Mouse (Mus musculus): ENCODE data around the gene Foxc2. TPM values are rescaled to one million over a fixed set of nuclear protein-coding genes. Genes with fewer than 3 reads are reported as not detected.
A peak's percentile ranks its signal among the peaks of the same experiment; 100 is the strongest.

Gene Foxc2
- polyA plus RNA-seq, 1 experiment from 2014 or later: 7.0 TPM

DNA sequence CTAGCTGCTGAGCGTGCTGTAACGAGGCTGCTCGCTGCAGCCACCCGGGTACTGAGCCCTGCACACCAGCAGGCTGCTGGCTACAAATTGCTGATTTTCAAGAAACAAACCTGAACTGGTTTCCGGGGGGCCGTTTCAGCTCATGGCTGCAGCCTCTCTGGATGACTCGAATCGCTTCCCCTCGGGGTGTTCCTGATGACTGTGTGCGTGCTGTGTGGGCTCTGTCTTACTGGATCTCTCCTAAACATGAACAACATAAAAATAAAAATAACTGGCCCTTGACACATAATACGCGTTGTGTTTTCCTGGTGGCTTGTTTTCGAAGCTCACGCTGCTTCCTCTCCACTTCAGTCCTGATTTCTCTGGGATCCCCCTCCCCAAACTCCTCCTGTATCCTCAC lies 37.2 kb upstream of the Foxc2 start:
- Histone ChIP-seq H3K4me1 (ENCODE audit: control insufficient read depth, insufficient read depth, low read length) (peaks cover 11% of the 10 kb centered on the region), H3K27ac (ENCODE audit: low read depth, low read length) (no peak overlapping the region), H3K36me3 (ENCODE audit: control insufficient read depth, insufficient read depth, low read length) (no peaks in the 10 kb centered on the region), H3K27me3 (ENCODE audit: control insufficient read depth, insufficient read depth, low read length) (peaks cover 99% of the 10 kb centered on the region), H3K9ac (ENCODE audit: low read length) (no peak overlapping the region), H3K9me3 (ENCODE audit: control insufficient read depth, low read length) (no peaks in the 10 kb centered on the region), H3K4me2 (no peak overlapping the region), H3K4me3 (ENCODE audit: low read depth, low read length) (no peak overlapping the region)
- 2% methylated on average over 14 of the region's 14 CpGs for WGBS
- ATAC-seq (ENCODE audit: low FRiP score): no peak
- DNase-seq (ENCODE audit: low spot score, missing footprints): peak; percentile 91

GRCm38 (mm10) chr8:121079201-121079600 lies 36.8 kb upstream of the Foxc2 start:
- Histone ChIP-seq H3K9ac (ENCODE audit: low read length) (no peak overlapping the region), H3K4me1 (ENCODE audit: control insufficient read depth, insufficient read depth, low read length) (peaks cover 16% of the 10 kb centered on the region), H3K36me3 (ENCODE audit: control insufficient read depth, insufficient read depth, low read length) (no peaks in the 10 kb centered on the region), H3K27me3 (ENCODE audit: control insufficient read depth, insufficient read depth, low read length) (peaks cover 99% of the 10 kb centered on the region), H3K4me3 (ENCODE audit: low read depth, low read length) (no peak overlapping the region), H3K27ac (ENCODE audit: low read depth, low read length) (no peak overlapping the region), H3K9me3 (ENCODE audit: control insufficient read depth, low read length) (no peaks in the 10 kb centered on the region), H3K4me2 (no peak overlapping the region)
- no peak for ATAC-seq (ENCODE audit: low FRiP score)
- WGBS: 1% methylated on average over 7 of the region's 7 CpGs
- peak; percentile 93 for DNase-seq (ENCODE audit: low spot score, missing footprints)

DNA sequence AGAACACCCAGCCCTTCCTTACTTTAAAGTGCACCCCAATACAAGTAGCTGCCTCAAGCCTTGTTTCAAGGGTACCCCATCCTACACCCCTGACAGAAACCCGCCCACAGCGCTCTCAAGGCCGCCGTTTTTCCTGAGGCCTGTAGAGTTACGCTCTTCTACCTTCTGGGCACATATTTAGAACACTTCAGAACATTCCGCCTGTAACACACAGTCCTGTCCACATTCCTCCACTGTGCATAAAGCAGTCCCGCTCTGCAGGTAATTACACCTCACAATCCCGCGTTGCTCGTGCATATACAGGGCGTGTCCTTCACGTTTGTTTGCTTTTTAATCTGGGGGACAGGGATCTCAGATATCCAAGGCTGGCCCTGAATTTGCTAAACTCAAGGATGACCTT lies 36.0 kb upstream of the Foxc2 start:
- H3K4me2 ChIP-seq: no peak overlapping the region

DNA sequence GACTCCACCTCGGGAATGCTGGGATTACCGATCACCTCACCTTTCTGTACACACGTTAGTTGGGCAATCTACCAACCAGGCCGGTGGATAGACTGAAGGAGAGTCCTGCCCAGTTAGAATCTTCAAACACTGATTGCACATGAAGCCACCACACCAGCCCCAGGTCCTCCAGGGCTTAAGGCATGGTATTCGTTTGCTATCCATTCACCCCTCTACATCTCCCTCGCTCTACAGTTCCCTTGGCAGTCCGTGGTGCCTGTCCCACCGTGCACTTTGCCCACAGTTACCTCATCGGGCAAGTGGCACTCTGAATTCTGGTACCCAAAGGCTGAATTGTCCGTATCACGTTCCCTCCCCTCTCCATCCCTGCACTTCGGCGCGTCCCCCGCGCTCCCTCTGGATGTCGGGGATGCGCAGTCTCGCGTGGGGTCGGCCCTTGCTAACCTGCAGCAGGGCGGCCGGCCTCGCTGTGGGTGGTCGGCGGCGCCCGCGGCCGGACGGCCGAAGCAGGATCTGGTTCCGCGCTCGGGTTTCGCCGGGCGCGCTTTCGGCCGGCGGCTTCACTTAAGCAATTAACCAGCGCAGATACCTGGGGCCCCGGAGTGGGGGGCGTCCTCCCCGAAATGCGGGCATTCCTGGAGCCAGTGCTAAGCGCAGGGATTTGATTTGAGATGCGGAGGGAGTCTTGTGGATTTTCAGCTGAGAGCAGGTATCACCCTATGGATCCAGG lies 35.4 kb upstream of the Foxc2 start:
- ATAC-seq (ENCODE audit: low FRiP score): no peak
- Histone ChIP-seq H3K4me3 (ENCODE audit: low read depth, low read length) (no peak overlapping the region), H3K4me1 (ENCODE audit: control insufficient read depth, insufficient read depth, low read length) (peaks cover 23% of the 10 kb centered on the region), H3K9ac (ENCODE audit: low read length) (no peak overlapping the region), H3K9me3 (ENCODE audit: control insufficient read depth, low read length) (no peaks in the 10 kb centered on the region), H3K27ac (ENCODE audit: low read depth, low read length) (no peak overlapping the region), H3K36me3 (ENCODE audit: control insufficient read depth, insufficient read depth, low read length) (no peaks in the 10 kb centered on the region), H3K4me2 (no peak overlapping the region), H3K27me3 (ENCODE audit: control insufficient read depth, insufficient read depth, low read length) (peaks cover 99% of the 10 kb centered on the region)
- peak; percentile 95 for DNase-seq (ENCODE audit: low spot score, missing footprints)
- under 1% methylated on average over 49 of the region's 49 CpGs for WGBS

More for the DNA sequence above, 36.0 kb upstream of the Foxc2 start:
- peaks cover 23% of the 10 kb centered on the region for H3K4me1 ChIP-seq (ENCODE audit: control insufficient read depth, insufficient read depth, low read length)
- no peak overlapping the region for H3K9ac ChIP-seq (ENCODE audit: low read length)
- H3K36me3 ChIP-seq (ENCODE audit: control insufficient read depth, insufficient read depth, low read length): no peaks in the 10 kb centered on the region
- WGBS: 3% methylated on average over 12 of the region's 12 CpGs
- peak; percentile 91 for DNase-seq (ENCODE audit: low spot score, missing footprints)
- H3K4me3 ChIP-seq (ENCODE audit: low read depth, low read length): no peak overlapping the region
- H3K9me3 ChIP-seq (ENCODE audit: control insufficient read depth, low read length): no peaks in the 10 kb centered on the region
- H3K27me3 ChIP-seq (ENCODE audit: control insufficient read depth, insufficient read depth, low read length): peaks cover 99% of the 10 kb centered on the region
- ATAC-seq (ENCODE audit: low FRiP score): no peak
- H3K27ac ChIP-seq (ENCODE audit: low read depth, low read length): no peak overlapping the region

DNA sequence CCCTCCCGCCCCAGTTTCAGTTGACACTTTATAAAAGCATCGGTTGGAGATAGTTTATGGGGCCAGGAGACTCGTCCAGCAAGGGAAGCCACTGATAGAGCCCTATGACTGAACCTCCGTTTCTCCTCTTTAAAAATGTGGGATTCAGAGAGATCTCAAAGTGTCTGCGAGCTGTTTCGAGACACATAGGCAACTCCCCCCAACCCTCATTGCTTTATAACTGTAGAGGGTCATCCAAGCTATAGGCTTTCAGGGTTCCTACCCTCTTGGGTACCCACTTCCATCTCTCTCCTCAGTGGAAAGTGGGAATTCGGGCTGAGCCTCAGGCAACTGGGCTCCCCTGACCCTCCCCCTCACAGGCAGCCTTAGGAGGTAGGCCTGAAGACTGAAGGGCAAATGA lies 34.6 kb upstream of the Foxc2 start:
- no peaks in the 10 kb centered on the region for H3K9me3 ChIP-seq (ENCODE audit: control insufficient read depth, low read length)
- no peak overlapping the region for H3K4me3 ChIP-seq (ENCODE audit: low read depth, low read length)
- no peak for ATAC-seq (ENCODE audit: low FRiP score)
- H3K27ac ChIP-seq (ENCODE audit: low read depth, low read length): no peak overlapping the region
- peaks cover 23% of the 10 kb centered on the region for H3K4me1 ChIP-seq (ENCODE audit: control insufficient read depth, insufficient read depth, low read length)
- no peaks in the 10 kb centered on the region for H3K36me3 ChIP-seq (ENCODE audit: control insufficient read depth, insufficient read depth, low read length)
- no peak overlapping the region for H3K9ac ChIP-seq (ENCODE audit: low read length)
- 3% methylated on average over 7 of the region's 7 CpGs for WGBS
- H3K4me2 ChIP-seq: no peak overlapping the region
- peaks cover 99% of the 10 kb centered on the region for H3K27me3 ChIP-seq (ENCODE audit: control insufficient read depth, insufficient read depth, low read length)
- peak; percentile 86 for DNase-seq (ENCODE audit: low spot score, missing footprints)

GRCm38 (mm10) chr8:121082218-121083092 lies 33.5 kb upstream of the Foxc2 start:
- DNase-seq (ENCODE audit: low spot score, missing footprints) (peak; percentile 91), ATAC-seq (ENCODE audit: low FRiP score) (no peak)
- WGBS: under 1% methylated on average over 57 of the region's 57 CpGs
- H3K4me3 ChIP-seq (ENCODE audit: low read depth, low read length): peak overlapping the region; percentile 38
- no peak overlapping the region for H3K27ac ChIP-seq (ENCODE audit: low read depth, low read length)
- peaks cover 99% of the 10 kb centered on the region for H3K27me3 ChIP-seq (ENCODE audit: control insufficient read depth, insufficient read depth, low read length)
- H3K4me1 ChIP-seq (ENCODE audit: control insufficient read depth, insufficient read depth, low read length): peaks cover 23% of the 10 kb centered on the region
- no peak overlapping the region for H3K9ac ChIP-seq (ENCODE audit: low read length)
- H3K4me2 ChIP-seq: peak overlapping the region; percentile 74
- no peaks in the 10 kb centered on the region for H3K9me3 ChIP-seq (ENCODE audit: control insufficient read depth, low read length)
- no peaks in the 10 kb centered on the region for H3K36me3 ChIP-seq (ENCODE audit: control insufficient read depth, insufficient read depth, low read length)

GRCm38 (mm10) chr8:121083093-121083935 lies 32.7 kb upstream of the Foxc2 start:
- peak overlapping the region; percentile 24 for H3K9ac ChIP-seq (ENCODE audit: low read length)
- under 1% methylated on average over 88 of the region's 89 CpGs for WGBS
- peak overlapping the region; percentile 74 for H3K4me2 ChIP-seq
- H3K4me1 ChIP-seq (ENCODE audit: control insufficient read depth, insufficient read depth, low read length): peaks cover 23% of the 10 kb centered on the region
- H3K27me3 ChIP-seq (ENCODE audit: control insufficient read depth, insufficient read depth, low read length): peaks cover 98% of the 10 kb centered on the region
- H3K4me3 ChIP-seq (ENCODE audit: low read depth, low read length): peak overlapping the region; percentile 38
- H3K27ac ChIP-seq (ENCODE audit: low read depth, low read length): no peak overlapping the region
- peak; percentile 54 for ATAC-seq (ENCODE audit: low FRiP score)
- peak; percentile 97 for DNase-seq (ENCODE audit: low spot score, missing footprints)
- no peaks in the 10 kb centered on the region for H3K9me3 ChIP-seq (ENCODE audit: control insufficient read depth, low read length)
- no peaks in the 10 kb centered on the region for H3K36me3 ChIP-seq (ENCODE audit: control insufficient read depth, insufficient read depth, low read length)

DNA sequence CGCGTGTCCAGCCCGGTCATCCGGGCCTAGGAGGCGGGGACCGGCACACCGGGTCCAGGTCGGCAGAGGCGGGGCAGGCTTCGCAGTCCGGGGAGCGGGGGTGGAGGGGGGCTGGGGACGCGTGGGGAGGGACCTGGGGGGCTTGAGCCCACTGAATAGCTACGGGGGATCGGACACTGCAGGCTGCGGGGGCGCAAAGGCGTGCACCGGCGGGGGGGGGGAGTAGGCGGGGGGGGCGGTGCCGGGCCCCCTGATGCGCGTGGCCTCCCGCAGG lies 32.1 kb upstream of the Foxc2 start:
- peaks cover 23% of the 10 kb centered on the region for H3K4me1 ChIP-seq (ENCODE audit: control insufficient read depth, insufficient read depth, low read length)
- no peaks in the 10 kb centered on the region for H3K9me3 ChIP-seq (ENCODE audit: control insufficient read depth, low read length)
- H3K36me3 ChIP-seq (ENCODE audit: control insufficient read depth, insufficient read depth, low read length): no peaks in the 10 kb centered on the region
- DNase-seq (ENCODE audit: low spot score, missing footprints) (no peak), ATAC-seq (ENCODE audit: low FRiP score) (peak; percentile 43; the same call in 1 of the 2 replicates)
- H3K4me2 ChIP-seq: peak overlapping the region; percentile 74
- H3K27ac ChIP-seq (ENCODE audit: low read depth, low read length): no peak overlapping the region
- H3K27me3 ChIP-seq (ENCODE audit: control insufficient read depth, insufficient read depth, low read length): peaks cover 99% of the 10 kb centered on the region
- peak overlapping the region; percentile 38 for H3K4me3 ChIP-seq (ENCODE audit: low read depth, low read length)
- 0% methylated on average over 19 of the region's 27 CpGs for WGBS
- peak overlapping the region; percentile 24 for H3K9ac ChIP-seq (ENCODE audit: low read length)

All from midbrain, embryonic 11.5 days (tissue).